Mouse (Mus musculus): ENCODE data around the gene Jmjd6. TPM values are rescaled to one million over a fixed set of nuclear protein-coding genes. Genes with fewer than 3 reads are reported as not detected.
A peak's percentile ranks its signal among the peaks of the same experiment; 100 is the strongest.

The Jmjd6 gene
- polyA plus RNA-seq, 1 experiment from 2014 or later, result 77.3 TPM

- ChIA-PET CTCF (interaction anchor here (1.1 to 1.3 kb wide), 4 partner anchors 14 to 199 kb away, joined by 3 to 4 read pairs (median 3); no protein-coding TSS in a partner anchor), POLR2A (interaction anchor here (0.5 to 3.0 kb wide), 10 partner anchors 10 to 227 kb away, joined by 3 to 20 read pairs (median 4); partner anchors contain the start of genes Mfsd11, Mxra7, Srsf2 and St6galnac1)
- no peaks in the 10 kb centered on the region for H3K27me3 ChIP-seq
- TF ChIP-seq CTCF (IDR thresholded peaks at IDR 0.05), result no peak
- in situ Hi-C loops (cut with MboI; ENCODE audit: low pct_unique_long_range_greater_than_20kb), result no loop called here
- ATAC-seq, result peak; percentile 36
- DNase-seq (ENCODE audit: low read depth, low spot score), result no peak
Measured at GRCm38 (mm10) chr11:116842531-116843260, 553 bp downstream of the Jmjd6 start.

- ChIA-PET CTCF (interaction anchor here (1.1 to 1.5 kb wide), 2 partner anchors 11 to 33 kb away, joined by 3 to 4 read pairs; no protein-coding TSS in a partner anchor), POLR2A (interaction anchor here (3.0 kb wide), 1 partner anchor 13 kb away, joined by 17 read pairs; the partner anchor contains the start of gene Mxra7)
- no peak for TF ChIP-seq CTCF (IDR thresholded peaks at IDR 0.05)
- no peaks in the 10 kb centered on the region for H3K27me3 ChIP-seq
- DNase-seq (ENCODE audit: low read depth, low spot score) (no peak), ATAC-seq (no peak)
- in situ Hi-C loops (cut with MboI; ENCODE audit: low pct_unique_long_range_greater_than_20kb), result no loop called here
Measured at GRCm38 (mm10) chr11:116840748-116841147, 2.5 kb downstream of the Jmjd6 start.

GRCm38 (mm10) chr11:116839601-116840000 is 3.6 kb downstream of the Jmjd6 start:
- in situ Hi-C loops (cut with MboI; ENCODE audit: low pct_unique_long_range_greater_than_20kb), result no loop called here
- ChIA-PET CTCF (interaction anchor here (1.5 kb wide), 1 partner anchor 32 kb away, joined by 4 read pairs; no protein-coding TSS in a partner anchor), POLR2A (interaction anchor here (1.5 kb wide), 1 partner anchor 9 kb away, joined by 3 read pairs; no protein-coding TSS in a partner anchor)
- no peaks in the 10 kb centered on the region for H3K27me3 ChIP-seq
- DNase-seq (ENCODE audit: low read depth, low spot score) (no peak), ATAC-seq (no peak)
- no peak for TF ChIP-seq CTCF (IDR thresholded peaks at IDR 0.05)

GRCm38 (mm10) chr11:116838936-116839335 is 4.3 kb downstream of the Jmjd6 start:
- DNase-seq (ENCODE audit: low read depth, low spot score) (no peak), ATAC-seq (no peak)
- TF ChIP-seq CTCF (IDR thresholded peaks at IDR 0.05), result no peak
- ChIA-PET POLR2A (interaction anchor here (0.7 to 1.5 kb wide), 2 partner anchors 9 to 12 kb away, joined by 3 read pairs; no protein-coding TSS in a partner anchor), CTCF (no interaction called here)
- no peaks in the 10 kb centered on the region for H3K27me3 ChIP-seq
- in situ Hi-C loops (cut with MboI; ENCODE audit: low pct_unique_long_range_greater_than_20kb), result no loop called here

- TF ChIP-seq CTCF (IDR thresholded peaks at IDR 0.05), result no peak
- ChIA-PET CTCF (interaction anchor here (0.6 kb wide), 1 partner anchor 54 kb away, joined by 3 read pairs; no protein-coding TSS in a partner anchor), POLR2A (no interaction called here)
- in situ Hi-C loops (cut with MboI; ENCODE audit: low pct_unique_long_range_greater_than_20kb), result no loop called here
- DNase-seq (ENCODE audit: low read depth, low spot score) (no peak), ATAC-seq (no peak)
- no peaks in the 10 kb centered on the region for H3K27me3 ChIP-seq
Measured at GRCm38 (mm10) chr11:116837441-116837840, 5.8 kb downstream of the Jmjd6 start.

- TF ChIP-seq CTCF (IDR thresholded peaks at IDR 0.05), result no peak
- no peak for DNase-seq (ENCODE audit: low read depth, low spot score)
- ChIA-PET POLR2A (no interaction called here), CTCF (interaction anchor here (1.1 kb wide), 1 partner anchor 19 kb away, joined by 3 read pairs; no protein-coding TSS in a partner anchor)
- no peaks in the 10 kb centered on the region for H3K27me3 ChIP-seq
- ATAC-seq, result no peak
- in situ Hi-C loops (cut with MboI; ENCODE audit: low pct_unique_long_range_greater_than_20kb), result no loop called here
Measured at GRCm38 (mm10) chr11:116836283-116836682, 7.0 kb downstream of the Jmjd6 start.

GRCm38 (mm10) chr11:116834954-116835353 is 8.3 kb downstream of the Jmjd6 start:
- TF ChIP-seq CTCF (IDR thresholded peaks at IDR 0.05), result no peak
- ATAC-seq, result no peak
- CTCF ChIA-PET, result no interaction called here
- POLR2A ChIA-PET, result no interaction called here
- in situ Hi-C loops (cut with MboI; ENCODE audit: low pct_unique_long_range_greater_than_20kb), result no loop called here
- H3K27me3 ChIP-seq, result no peaks in the 10 kb centered on the region
- DNase-seq (ENCODE audit: low read depth, low spot score), result no peak

GRCm38 (mm10) chr11:116832172-116832685 is 11.0 kb downstream of the Jmjd6 start:
- ATAC-seq (no peak), DNase-seq (ENCODE audit: low read depth, low spot score) (no peak)
- TF ChIP-seq CTCF (IDR thresholded peaks at IDR 0.05), result no peak
- H3K27me3 ChIP-seq, result no peaks in the 10 kb centered on the region
- ChIA-PET POLR2A (interaction anchor here (1.3 kb wide), 1 partner anchor 190 kb away, joined by 3 read pairs; no protein-coding TSS in a partner anchor), CTCF (no interaction called here)
- in situ Hi-C loops (cut with MboI; ENCODE audit: low pct_unique_long_range_greater_than_20kb), result no loop called here

GRCm38 (mm10) chr11:116827534-116828165 is 15.6 kb downstream of the Jmjd6 start, which contains the start of gene Mxra7:
Gene Mxra7 (minus strand): TSS chr11:116828046.
- DNase-seq (ENCODE audit: low read depth, low spot score), result no peak
- CTCF ChIA-PET, result interaction anchor here (1.3 to 1.8 kb wide), 3 partner anchors 10 to 157 kb away, joined by 3 to 5 read pairs (median 4); no protein-coding TSS in a partner anchor
- in situ Hi-C loops (cut with MboI; ENCODE audit: low pct_unique_long_range_greater_than_20kb), result no loop called here

More at GRCm38 (mm10) chr11:116827534-116828165, 15.6 kb downstream of the Jmjd6 start, which contains the start of gene Mxra7:
- ATAC-seq, result peak; percentile 59
- TF ChIP-seq CTCF (IDR thresholded peaks at IDR 0.05), result no peak
- POLR2A ChIA-PET, result interaction anchor here (0.7 to 5.7 kb wide), 6 partner anchors 9 to 17 kb away, joined by 3 to 38 read pairs (median 4); partner anchors contain the start of genes Jmjd6 and Mettl23
- no peaks in the 10 kb centered on the region for H3K27me3 ChIP-seq
